Mouse (Mus musculus) gastrocnemius, adult 8-10 months (tissue): ENCODE results near the gene Gm10192. TPM values are rescaled to one million over a fixed set of nuclear protein-coding genes. Genes with fewer than 3 reads are reported as not detected.
"Not testable (repeated sequence)": the region's sequence is repeated elsewhere in the genome, so short reads cannot be mapped to it uniquely, and the experiment has no call there.

Experiments
- DNase-seq, 2 experiments: peaks; one replicate each; pipeline ENCODE4 v3.0.0; 2022; ENCODE audit warnings: low spot score in 2 of 2
- total RNA-seq, 4 experiments: library from RNA; stranded (reverse); gene quantifications; 2 replicates each; pipeline ENCODE4 v1.2.4; 2022

Gene Gm10192
- total RNA-seq: not detected

DNA sequence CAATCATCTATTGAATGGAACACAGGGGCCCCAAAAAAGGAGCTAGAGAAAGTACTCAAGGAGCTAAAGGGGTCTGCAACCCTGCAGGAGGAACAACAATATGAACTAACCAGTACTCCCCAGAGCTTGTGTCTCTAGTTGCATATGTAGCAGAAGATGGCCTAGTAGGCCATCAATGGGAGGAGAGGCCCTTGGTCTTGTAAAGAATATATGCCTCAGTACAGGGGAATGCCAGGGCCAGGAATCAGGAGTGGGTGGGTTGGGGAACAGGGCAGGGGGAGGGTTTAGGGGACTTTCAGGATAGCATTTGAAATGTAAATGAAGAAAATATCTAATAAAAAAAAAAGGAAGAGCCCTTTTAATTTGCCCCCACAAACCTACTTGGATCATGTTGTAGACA, at the start of gene Gm10192:
Gene Gm10192, minus strand, starts transcription at position 101 of the 400 bp plus-strand sequence.
- not testable (repeated sequence) for DNase-seq

DNA sequence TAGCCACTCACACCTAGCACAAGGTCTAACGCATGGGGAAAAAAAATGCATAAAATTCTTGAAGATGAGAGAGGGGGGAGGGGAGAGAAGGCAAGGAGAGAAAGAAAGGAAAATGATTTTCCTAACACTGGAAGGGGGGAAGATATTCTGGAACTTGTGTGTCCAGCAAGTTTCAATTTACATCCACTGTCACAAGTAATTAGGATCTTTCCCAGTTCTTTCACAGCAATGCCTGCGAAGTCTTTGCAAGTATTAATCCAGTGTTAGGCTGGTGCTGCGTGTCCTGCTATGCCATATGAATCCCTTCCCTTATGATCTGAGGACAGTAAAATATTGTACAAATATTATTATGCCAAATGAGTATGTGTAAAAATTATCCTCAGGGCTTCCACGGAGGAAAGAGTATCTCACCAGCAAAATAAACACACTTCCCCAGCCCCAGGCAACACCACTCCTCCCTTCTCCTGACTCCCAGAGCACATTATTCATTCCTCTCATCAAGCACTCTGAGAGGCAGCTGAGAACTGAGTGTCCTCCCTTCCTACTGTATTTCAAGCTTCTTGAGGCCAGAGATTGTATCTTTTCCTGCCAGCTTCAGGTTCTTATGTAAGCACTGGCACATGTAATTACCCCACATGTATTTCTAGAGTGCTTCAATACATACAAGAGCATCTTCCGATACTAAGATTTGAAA, 47.6 kb upstream of the Gm10192 start:
- no peak for DNase-seq

DNA sequence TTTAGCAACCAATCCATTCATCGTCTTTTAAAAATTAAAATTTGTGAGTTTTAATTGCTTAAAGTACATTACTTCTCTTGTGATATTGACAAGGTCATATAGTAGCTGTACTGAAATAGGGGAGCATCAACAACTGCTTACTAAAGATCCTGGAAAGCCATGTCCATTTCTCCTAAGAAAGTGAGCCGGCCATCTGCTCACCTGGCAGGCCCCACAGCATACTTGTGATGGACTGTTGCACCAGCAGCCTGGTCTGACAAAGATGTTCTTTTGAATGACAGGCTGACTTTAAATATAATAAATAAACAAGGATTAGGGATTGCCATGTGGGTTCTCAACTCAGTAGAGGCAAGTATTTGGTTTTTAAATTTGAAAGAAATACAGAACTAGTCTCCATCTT, 36.7 kb upstream of the Gm10192 start:
- DNase-seq: no peak

GRCm38 (mm10) chr4:97217906-97218305, 34.9 kb upstream of the Gm10192 start:
- DNase-seq: no peak

- DNase-seq: no peak
These were observed 29.5 kb upstream of the Gm10192 start for GRCm38 (mm10) chr4:97212514-97212913.

- DNase-seq: not testable (repeated sequence)
These were observed 20.0 kb upstream of the Gm10192 start for GRCm38 (mm10) chr4:97202986-97203385.

DNA sequence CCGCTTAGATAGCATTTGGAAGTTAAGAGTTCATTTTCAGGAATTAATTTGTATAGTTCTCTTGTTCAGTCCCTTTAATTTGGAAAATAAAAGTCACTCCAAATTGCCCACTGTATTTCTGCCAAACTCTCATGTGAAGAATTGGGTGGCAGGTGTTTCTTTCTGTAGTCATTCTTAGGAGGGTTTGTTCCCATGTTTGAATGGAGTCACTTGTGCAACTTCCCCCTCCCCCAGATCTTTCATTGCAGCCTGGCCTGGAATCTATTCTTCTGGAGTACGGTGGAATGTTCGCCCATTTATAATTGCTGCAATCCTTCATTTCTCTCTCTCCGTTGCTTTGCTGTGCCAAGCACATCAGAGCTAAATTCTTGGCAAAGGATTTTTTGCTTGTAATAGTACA, 10.2 kb upstream of the Gm10192 start:
- DNase-seq: no peak

DNA sequence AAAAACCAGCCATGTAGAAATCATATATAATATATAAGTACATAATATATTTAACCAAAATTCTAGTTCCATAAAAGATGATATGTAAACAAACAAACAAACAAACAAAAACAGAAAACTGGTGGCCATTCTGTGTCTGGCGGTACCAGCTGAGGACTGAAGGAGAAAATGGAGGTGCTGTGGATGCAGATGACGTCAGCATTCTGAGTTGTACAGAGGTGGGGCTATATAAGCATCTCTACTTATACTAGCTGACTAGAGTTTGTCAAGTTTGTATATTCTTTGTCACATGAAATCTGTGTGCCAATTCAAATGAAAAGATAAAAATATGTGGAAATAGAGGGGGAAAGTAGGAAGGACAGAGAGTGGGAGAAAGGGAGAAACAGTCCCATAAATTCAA, 9.6 kb upstream of the Gm10192 start:
- DNase-seq: no peak

- DNase-seq: no peak
These were observed 2.6 kb downstream of the Gm10192 start for GRCm38 (mm10) chr4:97180396-97180795.

DNA sequence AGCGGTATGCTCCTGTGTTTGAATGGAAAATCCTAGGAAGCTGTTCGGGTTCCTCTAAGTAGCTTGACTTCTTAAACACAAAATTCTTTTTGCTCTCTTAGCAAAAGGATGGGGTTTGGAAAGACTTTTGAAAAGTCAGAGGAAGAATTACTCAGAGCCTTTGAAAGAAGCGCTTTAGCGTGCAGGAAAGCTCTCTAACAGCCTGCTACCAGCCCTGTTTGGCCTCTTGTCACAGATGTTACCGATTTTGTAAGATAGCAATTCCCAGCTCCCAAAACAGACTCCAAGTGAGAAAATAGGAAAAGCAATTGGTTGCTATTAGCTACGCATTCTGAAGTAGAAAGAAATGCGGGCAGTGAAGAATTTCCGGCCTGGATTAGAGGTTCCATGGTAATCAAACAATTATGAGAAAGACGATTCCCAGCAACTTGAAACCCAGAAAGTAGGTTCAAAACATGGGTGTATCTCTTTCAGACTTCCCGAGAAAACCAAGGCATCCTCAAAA, 26.1 kb downstream of the Gm10192 start:
- DNase-seq: no peak

DNA sequence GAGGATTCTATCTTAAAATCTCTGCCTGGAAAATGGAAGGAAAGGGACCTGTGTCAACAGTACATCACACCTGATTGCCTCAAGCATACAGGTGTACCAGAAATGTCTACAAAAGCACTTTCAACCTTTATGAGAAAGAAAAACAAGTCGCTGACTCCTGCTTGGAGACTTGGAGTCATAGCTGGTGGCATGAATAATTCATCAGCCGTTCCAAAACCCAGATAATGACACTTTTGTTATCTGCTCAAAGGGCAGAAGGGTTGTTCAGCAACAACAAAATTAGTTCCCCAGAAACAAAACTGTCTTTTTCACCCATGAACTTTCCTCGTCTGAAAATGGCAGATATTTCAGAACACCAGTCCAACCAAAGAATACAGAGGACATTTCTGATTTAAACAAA, 26.9 kb downstream of the Gm10192 start:
- no peak for DNase-seq

GRCm38 (mm10) chr4:97153554-97153953, 29.4 kb downstream of the Gm10192 start:
- DNase-seq: no peak

DNA sequence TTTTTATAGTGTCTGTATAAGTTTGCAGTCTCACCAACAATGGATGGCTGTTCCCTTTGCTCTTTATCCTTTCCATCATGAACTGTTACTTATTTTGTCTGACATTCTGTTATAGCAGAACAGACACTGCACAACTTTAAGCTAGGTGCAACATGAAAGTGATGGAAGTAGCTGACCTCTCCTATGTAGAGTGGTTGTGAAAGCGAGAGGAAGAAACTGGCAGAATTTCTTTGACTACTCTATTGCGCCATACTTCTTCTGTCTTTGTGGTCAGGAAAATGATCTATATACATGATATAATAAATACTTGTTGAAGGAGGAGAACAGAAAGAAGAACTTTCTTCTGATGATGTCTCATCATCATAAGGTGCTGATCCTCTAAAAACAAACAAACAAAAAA, 40.5 kb downstream of the Gm10192 start:
- no peak for DNase-seq
